Mouse (Mus musculus) brown adipose tissue, adult 24 weeks (tissue): ENCODE results near the gene D230025D16Rik. TPM values are rescaled to one million over a fixed set of nuclear protein-coding genes. Genes with fewer than 3 reads are reported as not detected.
A peak's percentile ranks its signal among the peaks of the same experiment; 100 is the strongest.
"Not testable (repeated sequence)": the region's sequence is repeated elsewhere in the genome, so short reads cannot be mapped to it uniquely, and the experiment has no call there.

Experiments used
- H3K27ac ChIP-seq: fragments of 200-500 bp; replicated peaks from 2 replicates; pipeline ENCODE4 v1.5.1; 2012; ENCODE audit warnings: low read depth, mild to moderate bottlenecking, low read length
- H3K4me1 ChIP-seq: fragments of 200-500 bp; 2 replicates; pipeline ENCODE4 v1.6.1; 2012; ENCODE audit warnings: low read length, mixed read lengths; ENCODE audit not compliant: control insufficient read depth, insufficient read depth, insufficient read length
- H3K4me3 ChIP-seq: fragments of 200-500 bp; 2 replicates; pipeline ENCODE4 v1.5.1; 2012; ENCODE audit warnings: low read depth, mild to moderate bottlenecking, low read length, moderate library complexity; ENCODE audit not compliant: insufficient read depth
- polyA plus RNA-seq: library from polyadenylated mRNA; stranded (reverse); fragments of >200 nt; gene quantifications from 2 replicates; pipeline ENCODE4 v1.2.4, GENCODE M21; 2012; ENCODE audit not compliant: missing spikeins, insufficient read depth, insufficient read length

Gene D230025D16Rik
- polyA plus RNA-seq, result 15.1 and 17.8 TPM in 2 replicates

- H3K27ac ChIP-seq, result peak within 1 kb of the TSS; percentile 63
- H3K4me1 ChIP-seq, result peaks cover 6% of the 10 kb centered on the region; the same call in 1 of the 2 replicates
- peak within 1 kb of the TSS; percentile 86 for H3K4me3 ChIP-seq
Measured at GRCm38 (mm10) chr8:105224413-105225271, at the start of gene D230025D16Rik. Gene D230025D16Rik (plus strand): TSS chr8:105225145.

- H3K4me1 ChIP-seq, H3K27ac ChIP-seq, H3K4me3 ChIP-seq: not testable (repeated sequence)
Measured at GRCm38 (mm10) chr8:105175287-105175686, 49.7 kb upstream of the D230025D16Rik start.

DNA sequence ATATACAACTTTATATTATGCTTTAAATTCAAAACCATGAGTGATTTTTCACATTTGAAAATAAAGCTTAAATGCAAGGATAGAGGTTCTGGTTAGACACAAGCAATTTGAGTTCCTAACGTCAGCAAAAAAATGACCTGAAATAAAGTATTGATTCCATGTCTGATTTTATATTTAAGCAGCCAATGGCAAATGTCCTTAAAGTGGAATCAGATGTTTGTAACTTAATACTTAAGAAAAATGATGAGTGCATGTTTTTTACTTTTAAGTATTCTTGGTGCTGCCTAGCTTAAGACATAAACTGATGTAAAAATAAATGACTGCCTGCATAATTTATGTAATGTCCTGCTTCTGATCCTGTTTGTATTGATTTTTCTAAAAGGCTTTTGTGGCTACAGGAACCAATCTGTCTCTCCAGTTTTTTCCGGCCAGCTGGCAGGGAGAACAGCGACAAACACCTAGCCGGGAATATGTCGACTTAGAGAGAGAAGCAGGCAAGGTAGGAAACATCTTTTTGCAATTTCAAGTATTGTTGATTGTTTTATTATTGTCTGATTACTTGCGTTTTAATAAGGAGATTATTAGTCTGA is 46.6 kb upstream of the D230025D16Rik start:
- Histone ChIP-seq H3K4me1 (no peaks in the 10 kb centered on the region; the same call in 1 of the 2 replicates), H3K4me3 (no peak overlapping the region), H3K27ac (no peak overlapping the region)

GRCm38 (mm10) chr8:105182201-105182600 is 42.7 kb upstream of the D230025D16Rik start:
- Histone ChIP-seq H3K4me1 (no peaks in the 10 kb centered on the region), H3K4me3 (no peak overlapping the region), H3K27ac (0 out of 2 replicates have a peak overlapping the region, but pooled peaks have one; percentile 17)

GRCm38 (mm10) chr8:105186467-105187005 is 38.4 kb upstream of the D230025D16Rik start:
- no peak overlapping the region for H3K27ac ChIP-seq
- H3K4me1 ChIP-seq, result no peaks in the 10 kb centered on the region
- H3K4me3 ChIP-seq, result no peak overlapping the region

- no peaks in the 10 kb centered on the region for H3K4me1 ChIP-seq
- no peak overlapping the region for H3K27ac ChIP-seq
- no peak overlapping the region for H3K4me3 ChIP-seq
Measured at GRCm38 (mm10) chr8:105192182-105192581, 32.8 kb upstream of the D230025D16Rik start.

DNA sequence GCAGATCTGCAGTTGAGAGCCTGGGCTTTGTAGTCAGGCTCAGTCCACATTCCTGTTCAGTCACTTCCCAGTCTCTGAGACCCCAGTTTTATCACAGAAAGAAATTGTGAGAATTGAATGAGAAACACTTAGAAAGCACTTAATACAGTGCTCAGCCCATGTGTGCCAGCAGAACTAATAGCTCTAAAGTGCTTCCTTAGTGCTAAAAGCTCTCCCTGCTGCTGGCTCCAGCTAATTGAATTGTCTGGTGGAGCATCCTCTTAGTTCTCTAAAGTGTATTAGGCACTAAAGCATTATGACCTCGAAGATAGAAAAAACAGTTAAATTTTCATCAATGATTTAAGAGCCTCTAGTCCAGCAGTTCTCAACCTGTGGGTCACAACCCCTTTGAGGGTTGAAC is 19.2 kb upstream of the D230025D16Rik start:
- H3K4me1 ChIP-seq, result no peaks in the 10 kb centered on the region

GRCm38 (mm10) chr8:105206766-105207275 is 18.1 kb upstream of the D230025D16Rik start:
- Histone ChIP-seq H3K4me1 (no peaks in the 10 kb centered on the region), H3K27ac (no peak overlapping the region), H3K4me3 (no peak overlapping the region)

More for the DNA sequence above, 19.2 kb upstream of the D230025D16Rik start:
- Histone ChIP-seq H3K4me3 (no peak overlapping the region), H3K27ac (no peak overlapping the region)

DNA sequence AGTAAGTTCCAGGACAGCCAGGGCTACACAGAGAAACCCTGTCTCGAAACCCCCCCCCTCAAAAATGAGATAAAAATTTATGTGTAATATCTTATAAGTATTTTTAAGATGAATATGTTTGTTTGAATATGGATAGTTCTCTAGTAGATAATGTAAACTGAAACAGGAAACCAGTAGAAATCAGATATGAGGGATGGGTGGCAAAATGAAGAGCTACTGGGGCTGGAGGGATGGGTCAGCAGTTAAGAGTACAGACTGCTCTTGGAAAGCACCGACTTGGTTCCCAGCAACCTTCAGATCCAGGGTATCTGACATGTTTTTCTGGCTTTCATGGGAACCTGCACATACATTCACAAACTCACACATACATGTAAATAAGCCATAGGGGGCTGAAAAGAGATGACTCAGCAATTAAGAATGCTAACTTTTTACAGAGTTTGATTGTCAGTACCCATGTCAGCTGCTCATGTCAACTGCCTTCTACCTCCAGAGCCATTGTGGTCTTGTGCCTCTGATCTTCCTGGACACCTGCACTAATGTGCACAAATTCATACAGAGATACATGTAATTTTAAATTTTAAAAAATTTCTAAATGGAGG is 17.2 kb upstream of the D230025D16Rik start:
- no peak overlapping the region for H3K27ac ChIP-seq
- H3K4me1 ChIP-seq, result no peaks in the 10 kb centered on the region
- H3K4me3 ChIP-seq, result no peak overlapping the region

DNA sequence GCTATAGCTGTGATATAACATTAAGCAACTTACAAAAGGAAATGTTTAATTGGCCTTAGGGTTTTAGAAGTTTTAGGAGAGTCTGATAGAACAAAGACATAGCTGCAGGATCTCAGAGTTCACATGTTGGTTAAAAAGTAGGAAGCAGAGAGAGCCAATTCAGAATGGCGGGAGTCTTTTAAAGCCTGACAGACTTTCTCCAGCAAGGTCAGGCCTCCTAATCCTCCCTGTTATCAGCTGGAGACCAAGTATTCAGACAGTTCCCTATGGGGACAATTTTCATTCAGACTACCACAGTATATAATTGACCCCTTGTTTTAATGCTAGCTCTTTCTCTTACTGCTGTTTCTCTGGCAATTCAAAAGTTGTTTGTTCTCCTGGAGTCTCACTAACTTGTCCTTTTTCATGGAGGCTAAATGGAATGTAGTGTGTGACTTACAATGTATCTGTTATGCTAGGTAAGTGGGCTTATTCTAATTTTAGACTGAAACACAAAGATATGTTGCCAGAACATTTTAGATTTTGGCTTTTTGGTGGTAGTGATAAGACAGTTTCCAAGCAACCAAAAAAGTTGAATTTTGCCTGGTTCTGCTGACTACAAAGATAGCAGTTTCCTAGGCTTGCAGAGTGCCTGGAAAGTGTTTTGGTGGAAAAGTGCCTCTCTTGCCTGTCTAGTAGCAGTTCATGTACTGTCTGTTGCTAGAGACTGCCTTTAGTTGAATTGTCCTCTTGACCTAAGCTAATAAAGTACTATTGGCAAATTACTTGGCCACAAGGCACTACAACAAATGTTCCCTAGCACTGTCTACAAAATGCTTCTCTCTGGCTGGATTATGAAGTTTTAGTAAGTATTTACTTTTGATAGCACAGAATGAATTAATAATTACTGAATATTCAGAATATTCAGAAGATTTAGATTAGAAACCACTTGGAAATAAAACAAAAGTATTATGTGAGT is 15.5 kb upstream of the D230025D16Rik start:
- no peak overlapping the region for H3K27ac ChIP-seq
- H3K4me3 ChIP-seq, result no peak overlapping the region
- H3K4me1 ChIP-seq, result no peaks in the 10 kb centered on the region

DNA sequence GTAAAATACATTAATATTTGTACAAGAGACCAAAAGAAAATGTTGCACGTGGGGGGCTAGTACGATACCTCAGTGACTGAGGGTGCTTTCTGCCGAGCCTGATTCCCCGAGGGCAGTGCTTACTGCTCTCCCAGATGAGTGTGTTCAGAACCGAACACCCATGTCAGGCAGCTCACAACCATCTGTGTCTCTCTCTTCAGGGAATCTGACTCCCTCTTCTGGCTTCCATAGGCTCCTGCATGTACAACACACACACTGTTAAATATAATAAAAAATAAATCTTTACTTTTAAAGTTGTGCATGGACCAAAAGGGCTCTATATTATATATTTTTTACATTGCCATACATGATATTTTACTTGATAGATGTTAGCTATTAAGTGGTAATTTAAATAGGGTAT is 10.8 kb upstream of the D230025D16Rik start:
- Histone ChIP-seq H3K4me3 (no peak overlapping the region), H3K27ac (no peak overlapping the region), H3K4me1 (no peaks in the 10 kb centered on the region)

GRCm38 (mm10) chr8:105217926-105218522 is 6.9 kb upstream of the D230025D16Rik start:
- H3K27ac ChIP-seq, result no peak overlapping the region
- H3K4me3 ChIP-seq, result no peak overlapping the region
- H3K4me1 ChIP-seq, result no peaks in the 10 kb centered on the region

DNA sequence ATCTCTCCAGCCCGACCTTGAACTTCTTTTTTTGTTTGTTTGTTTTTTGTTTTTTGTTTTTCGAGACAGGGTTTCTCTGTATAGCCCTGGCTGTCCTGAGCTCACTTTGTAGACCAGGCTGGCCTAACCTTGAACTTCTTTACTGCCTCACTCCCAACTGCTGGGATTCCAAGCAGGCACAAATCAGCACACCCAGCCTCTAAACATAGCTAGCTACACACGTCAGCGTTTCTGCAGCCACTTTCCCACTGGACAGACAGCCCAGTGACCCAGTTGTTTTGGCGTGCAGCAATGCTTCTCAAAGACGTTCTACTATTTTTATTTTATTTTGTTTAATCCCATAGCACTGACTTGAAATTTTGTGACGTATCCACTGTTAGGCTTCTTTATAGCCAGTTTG is 1.1 kb upstream of the D230025D16Rik start:
- H3K4me1 ChIP-seq, result peaks cover 6% of the 10 kb centered on the region; the same call in 1 of the 2 replicates
- no peak overlapping the region for H3K4me3 ChIP-seq
- no peak overlapping the region for H3K27ac ChIP-seq

DNA sequence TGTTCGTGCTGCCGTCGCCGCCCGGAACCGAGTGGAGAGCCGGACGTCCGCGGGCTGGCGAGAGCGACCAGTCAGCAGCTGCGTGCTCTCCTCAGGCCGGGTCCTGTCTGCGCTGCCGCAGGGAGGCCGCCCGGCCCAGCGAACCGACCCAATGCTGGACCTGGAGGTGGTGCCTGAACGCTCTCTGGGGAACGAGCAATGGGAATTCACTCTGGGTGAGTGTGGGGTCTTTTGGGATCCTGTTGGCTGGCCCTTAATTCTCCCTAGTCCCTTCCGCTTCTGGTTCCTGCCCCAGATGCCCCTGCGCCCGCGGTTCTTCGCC is 288 bp downstream of the D230025D16Rik start:
- peak overlapping the region; percentile 63 for H3K27ac ChIP-seq
- peak overlapping the region; percentile 86 for H3K4me3 ChIP-seq
- H3K4me1 ChIP-seq, result peaks cover 6% of the 10 kb centered on the region; the same call in 1 of the 2 replicates
